Mouse (Mus musculus) spleen, adult 2 months (tissue): ENCODE measurements around the gene Abcb8.

Experiments used
- CTCF ChIP-seq: fragments of 200-500 bp; IDR thresholded peaks from 2 replicates; pipeline ENCODE4 v1.5.1; 2011; ENCODE audit warnings: mild to moderate bottlenecking, inconsistent platforms; ENCODE audit not compliant: insufficient read depth, insufficient read length, insufficient replicate concordance; ENCODE audit errors: extremely low read depth
- POLR2A ChIP-seq: fragments of 200-500 bp; IDR thresholded peaks from 2 replicates; pipeline ENCODE4 v1.6.1; 2011; ENCODE audit warnings: low read depth, low read length, inconsistent platforms

DNA sequence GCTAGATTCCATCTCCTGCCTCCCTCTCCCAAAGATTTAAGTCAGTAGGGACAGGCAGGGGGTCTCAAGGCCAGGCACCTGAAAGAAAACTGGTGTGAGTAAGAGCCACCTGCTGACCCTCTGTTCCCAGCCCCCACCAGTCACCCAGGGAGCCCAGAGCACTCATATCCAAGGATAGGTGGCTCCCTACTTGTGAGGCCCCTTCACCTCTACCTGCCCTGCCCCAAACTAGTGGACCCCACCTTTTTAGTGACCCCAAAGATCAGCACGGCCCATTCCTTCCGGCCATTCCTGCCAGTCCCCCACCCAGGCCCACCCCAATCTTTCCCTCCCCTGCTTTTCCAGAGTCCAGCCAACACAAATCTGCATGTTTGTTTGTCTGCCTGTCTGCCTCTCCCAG is 30.0 kb upstream of the Abcb8 start:
- TF ChIP-seq POLR2A = no peak
- TF ChIP-seq CTCF = no peak
